Mouse (Mus musculus) liver, adult (tissue): Measurements from ENCODE around the gene Ccr10.

Experiments
- GATA4 ChIP-seq: IDR thresholded peaks from 2 replicates; pipeline ENCODE4 v1.6.1; 2014; ENCODE audit warnings: mild to moderate bottlenecking, low read length; ENCODE audit not compliant: insufficient replicate concordance

The Ccr10 gene

GRCm38 (mm10) chr11:101151063-101151462 is 24.2 kb downstream of the Ccr10 start:
- TF ChIP-seq GATA4, result no peak

DNA sequence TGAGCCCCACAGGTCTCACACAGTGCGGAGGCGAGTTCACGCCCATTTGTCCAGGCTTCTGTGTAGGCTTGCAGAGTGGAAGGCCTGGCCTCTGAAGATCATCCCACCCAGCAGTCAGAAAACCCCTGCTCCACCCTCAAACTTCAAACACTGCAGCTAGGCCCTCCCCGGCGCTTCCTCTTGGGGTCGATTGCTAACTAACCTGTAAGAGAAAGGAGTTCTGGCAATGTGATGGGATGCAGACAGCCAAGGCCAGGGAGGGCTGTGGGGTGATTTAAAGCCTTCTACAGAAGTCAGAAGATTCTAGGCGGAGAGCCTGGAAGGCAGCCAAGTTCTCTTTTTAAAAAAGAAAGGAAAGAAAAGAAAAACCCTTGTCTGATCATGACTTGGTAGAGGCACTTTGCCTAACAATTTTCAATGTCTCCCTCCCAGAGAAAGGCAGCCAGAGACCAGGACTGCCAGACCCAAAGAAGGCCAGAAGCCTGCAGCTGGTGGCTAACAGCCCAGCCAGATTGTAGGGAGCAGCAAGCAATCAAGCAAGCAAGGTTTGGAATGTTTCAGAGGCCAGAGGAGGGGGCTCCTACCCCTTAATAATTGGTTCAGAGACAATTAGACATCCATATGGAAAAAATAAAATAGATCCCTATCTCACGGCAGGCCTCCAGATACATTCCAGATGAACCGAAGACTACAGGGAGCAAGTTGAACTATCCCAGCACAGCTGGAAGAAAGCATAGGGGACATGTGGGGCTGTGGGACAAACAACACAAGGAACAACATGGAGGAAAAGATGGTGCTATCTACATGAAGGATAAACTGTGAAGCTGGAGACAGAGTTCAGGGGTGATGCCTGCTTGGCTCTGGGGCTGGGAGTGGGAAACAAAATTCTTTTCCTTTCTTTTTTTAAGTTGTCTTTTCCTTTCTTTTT is 25.8 kb downstream of the Ccr10 start:
- TF ChIP-seq GATA4, result no peak

DNA sequence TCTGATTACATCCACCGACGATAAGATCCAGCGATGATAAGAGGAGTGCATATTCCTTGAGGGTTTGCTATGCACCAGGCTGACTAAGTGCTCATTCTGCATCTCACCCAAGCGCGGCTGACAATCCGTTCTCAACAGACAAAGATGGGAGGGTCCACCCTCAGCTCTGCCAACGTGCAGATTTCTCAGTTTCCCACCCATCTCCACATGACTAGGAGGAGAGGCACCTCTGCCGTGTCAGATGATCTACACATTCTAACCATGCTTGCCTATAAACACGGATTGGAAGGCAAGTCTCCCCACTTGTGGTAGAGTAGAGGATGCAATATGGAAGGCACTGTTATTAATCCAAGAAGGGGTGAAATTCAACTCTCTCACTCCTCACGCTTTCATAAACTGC is 26.5 kb downstream of the Ccr10 start:
- TF ChIP-seq GATA4, result no peak

DNA sequence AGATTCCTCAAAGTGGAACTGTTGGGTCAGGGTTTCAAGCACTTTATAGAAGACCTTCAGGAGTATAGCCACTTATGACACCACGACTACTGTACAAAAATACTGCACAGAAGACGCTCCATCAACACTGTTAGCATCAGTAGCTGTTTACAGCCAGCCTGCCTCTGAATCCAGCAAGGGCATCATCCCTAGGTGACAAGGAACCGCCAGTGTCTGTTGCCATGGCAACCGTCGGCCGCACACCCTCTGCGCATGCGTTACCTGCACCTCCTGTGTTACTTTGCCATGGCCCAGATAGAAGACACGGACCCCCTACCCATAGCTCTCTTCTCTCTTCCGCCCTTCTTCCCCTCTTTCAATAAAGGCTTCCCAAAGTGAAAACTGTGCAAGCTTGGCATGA is 28.9 kb downstream of the Ccr10 start:
- no peak for TF ChIP-seq GATA4

DNA sequence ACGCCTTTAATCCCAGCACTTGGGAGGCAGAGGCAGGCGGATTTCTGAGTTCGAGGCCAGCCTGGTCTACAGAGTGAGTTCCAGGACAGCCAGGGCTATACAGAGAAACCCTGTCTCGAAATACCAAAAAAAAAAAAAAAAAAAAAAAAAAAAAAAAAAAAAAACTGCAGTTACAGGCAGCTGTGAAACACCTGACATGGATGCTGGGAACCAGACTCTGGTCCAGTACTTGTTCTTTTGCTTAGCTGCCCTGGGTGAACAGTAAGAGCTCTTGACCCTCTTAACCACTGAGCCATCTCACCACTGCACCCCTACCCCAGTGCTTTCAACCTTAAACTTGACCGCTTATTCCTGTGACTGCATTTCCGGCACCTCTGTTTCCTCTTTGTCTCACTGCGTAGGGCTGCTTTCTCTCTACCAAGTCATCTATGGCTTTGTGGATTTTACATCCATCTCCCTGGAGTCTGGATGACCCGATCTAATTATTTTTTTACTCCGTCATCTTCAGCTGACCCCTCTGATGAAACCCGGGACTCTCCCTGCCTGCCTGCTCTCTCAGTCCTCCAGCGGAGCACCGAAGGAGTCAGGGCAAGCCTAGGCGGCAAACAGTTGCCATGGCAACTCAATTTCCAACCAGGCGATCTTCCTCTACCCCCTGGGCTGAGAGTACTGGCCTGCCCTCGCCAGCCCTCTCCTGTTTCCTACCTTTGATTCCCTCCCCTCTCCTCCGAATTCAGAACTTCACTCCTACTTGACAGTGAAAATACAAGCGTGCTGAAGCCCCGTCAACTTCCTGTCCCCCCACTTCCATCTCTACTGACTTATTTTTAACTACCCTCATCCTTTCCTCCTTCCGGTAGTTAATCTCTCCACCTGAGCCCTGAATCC is 31.7 kb downstream of the Ccr10 start:
- TF ChIP-seq GATA4, result no peak

DNA sequence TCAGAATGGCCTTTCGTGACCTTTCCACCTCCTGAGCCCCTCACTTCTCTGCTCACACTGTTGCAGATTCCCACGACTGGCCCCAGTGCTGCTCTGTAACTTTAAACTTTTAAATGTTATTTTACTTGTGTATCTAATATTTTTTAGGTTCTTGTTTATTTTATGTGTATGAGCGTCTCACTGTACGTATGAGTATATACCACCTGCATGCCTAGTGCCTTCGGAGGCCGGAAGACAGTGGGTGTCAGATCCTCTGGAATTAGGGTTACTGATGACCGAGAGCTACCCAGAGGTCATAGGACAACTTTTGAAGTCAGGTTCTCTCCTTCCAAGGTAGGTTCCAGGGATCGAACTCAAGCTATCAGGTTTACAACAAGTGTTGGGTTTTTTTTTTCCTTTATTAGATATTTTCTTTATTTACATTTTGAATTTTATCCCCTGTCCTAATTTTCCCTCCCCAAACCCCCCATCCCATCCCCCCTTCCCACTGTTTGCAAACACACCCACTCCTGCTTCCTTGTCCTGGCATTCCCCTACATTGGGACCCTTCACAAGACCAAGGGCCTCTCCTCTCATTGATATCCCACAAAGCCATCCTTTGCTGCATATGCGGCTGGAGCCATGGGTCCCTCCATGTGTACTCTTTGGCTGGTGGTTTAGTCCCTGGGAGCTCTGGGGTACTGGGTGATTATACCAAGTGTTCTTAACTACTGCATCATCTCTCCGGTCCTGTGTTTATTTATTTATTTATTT is 32.9 kb downstream of the Ccr10 start:
- TF ChIP-seq GATA4, result no peak

DNA sequence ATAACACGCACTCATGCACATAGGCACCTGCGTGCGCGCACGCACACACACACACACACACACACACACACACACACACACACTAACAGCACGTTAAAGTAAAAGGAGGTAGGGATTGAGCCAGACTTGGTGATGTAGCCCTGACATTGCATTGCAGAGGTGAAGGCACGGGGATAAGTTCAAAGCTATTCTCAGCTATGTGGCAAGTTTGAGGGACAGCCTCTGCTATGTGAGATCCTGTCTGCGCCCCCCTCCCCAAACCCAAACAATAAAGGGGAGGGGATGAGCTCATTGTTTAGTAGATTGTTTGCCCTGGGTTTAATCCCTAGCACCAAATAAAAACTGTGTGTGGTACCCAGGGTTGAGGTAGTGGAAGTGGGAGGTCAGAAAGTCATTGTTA is 34.2 kb downstream of the Ccr10 start:
- TF ChIP-seq GATA4, result no peak

GRCm38 (mm10) chr11:101140164-101140819 is 35.0 kb downstream of the Ccr10 start:
- TF ChIP-seq GATA4, result no peak

GRCm38 (mm10) chr11:101138536-101139181 is 36.6 kb downstream of the Ccr10 start:
- no peak for TF ChIP-seq GATA4

GRCm38 (mm10) chr11:101137000-101137399 is 38.2 kb downstream of the Ccr10 start:
- no peak for TF ChIP-seq GATA4

DNA sequence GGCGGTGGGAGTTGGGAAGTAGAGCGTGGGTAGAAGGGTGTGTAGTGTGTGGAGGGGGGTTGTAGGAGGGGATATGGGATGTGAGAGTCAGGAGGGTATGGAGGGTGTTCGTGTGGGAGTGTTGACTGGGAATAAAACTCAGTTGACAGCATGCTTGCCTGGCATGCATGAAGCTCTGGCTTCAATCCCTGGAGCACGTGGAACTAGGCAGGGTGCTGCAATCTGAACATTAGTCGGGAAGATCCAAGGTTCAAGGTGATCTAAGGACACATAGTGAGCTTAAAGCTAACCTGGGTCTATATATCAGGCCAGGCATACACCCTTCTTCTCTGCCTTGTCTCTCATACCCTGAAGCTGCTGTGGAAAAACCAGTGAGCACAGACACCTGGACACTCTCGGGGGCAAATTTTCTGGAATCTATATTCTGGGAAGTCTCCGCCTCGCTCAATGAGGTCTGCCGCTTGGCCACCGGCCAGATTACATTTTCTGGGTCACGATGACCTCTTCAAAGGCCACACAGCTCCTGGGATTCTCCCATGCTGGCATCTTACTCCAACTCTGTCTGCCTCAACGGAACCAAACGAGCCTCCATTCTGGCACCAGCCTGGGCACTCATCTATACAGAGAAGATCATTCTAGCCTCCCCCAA is 40.9 kb downstream of the Ccr10 start:
- no peak for TF ChIP-seq GATA4

DNA sequence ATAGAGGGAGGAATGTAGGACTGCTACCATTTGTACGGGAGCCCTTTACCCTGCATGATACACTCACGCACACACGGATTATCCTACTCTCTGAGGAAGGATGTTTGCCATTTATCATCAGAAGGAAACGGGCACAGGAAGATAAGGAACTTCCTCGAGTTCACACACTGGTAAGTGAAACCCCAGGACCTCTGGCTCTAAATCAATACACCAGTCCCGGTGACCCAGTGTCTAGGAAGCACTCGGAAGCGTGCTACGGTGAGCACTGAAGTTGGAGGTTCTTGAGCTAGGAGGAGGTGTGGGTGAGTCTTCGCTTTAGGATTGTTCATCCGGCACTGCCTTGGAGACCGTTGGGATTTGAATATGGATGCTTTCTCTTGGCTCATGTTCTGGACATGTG is 42.2 kb downstream of the Ccr10 start:
- peak; percentile 34; the same call in 1 of the 2 replicates for TF ChIP-seq GATA4

- TF ChIP-seq GATA4, result no peak
These were observed 43.5 kb downstream of the Ccr10 start for GRCm38 (mm10) chr11:101131701-101132100.

GRCm38 (mm10) chr11:101131187-101131586 is 44.1 kb downstream of the Ccr10 start:
- no peak for TF ChIP-seq GATA4
